Mouse (Mus musculus) heart, postnatal 0 days (tissue): ENCODE measurements around the gene Ring1. TPM values are rescaled to one million over a fixed set of nuclear protein-coding genes. Genes with fewer than 3 reads are reported as not detected.

Source experiments
- ATAC-seq: fragments of 200-750 bp; cut with Nextera tagmentation; 2 replicates; pipeline ENCODE4 v1.8.0; 2017; ENCODE audit warnings: low read depth, moderate number of reproducible peaks, moderate library complexity; ENCODE audit not compliant: insufficient read depth
- DNase-seq: peaks from one replicate; pipeline ENCODE4 v3.0.0-alpha.2; 2016; ENCODE audit warnings: low spot score
- H3K27ac ChIP-seq: fragments of 300-500 bp; sonication (generic); 2 replicates; pipeline ENCODE4 v1.5.1; 2014; ENCODE audit warnings: low read depth, mild to moderate bottlenecking
- H3K27me3 ChIP-seq: fragments of 300-500 bp; sonication (generic); 2 replicates; pipeline ENCODE4 v1.6.1; 2014; ENCODE audit warnings: low read length, mixed read lengths; ENCODE audit not compliant: control insufficient read depth, insufficient read depth
- H3K36me3 ChIP-seq: fragments of 300-500 bp; sonication (generic); replicated peaks from 2 replicates; pipeline ENCODE4 v1.6.1; 2014; ENCODE audit warnings: low read length, mixed read lengths; ENCODE audit not compliant: control insufficient read depth, insufficient read depth
- H3K4me1 ChIP-seq: fragments of 300-500 bp; sonication (generic); 2 replicates; pipeline ENCODE4 v1.6.1; 2014; ENCODE audit warnings: antibody characterized with exemption; ENCODE audit not compliant: control insufficient read depth, insufficient read depth
- H3K4me2 ChIP-seq: fragments of 300-500 bp; sonication (generic); 2 replicates; pipeline ENCODE4 v1.6.1; 2014; ENCODE audit warnings: low read depth, mild to moderate bottlenecking, low read length, moderate library complexity
- H3K4me3 ChIP-seq: fragments of 300-500 bp; sonication (generic); 2 replicates; pipeline ENCODE4 v1.5.1; 2014; ENCODE audit warnings: low read depth, low read length
- H3K9ac ChIP-seq: fragments of 300-500 bp; sonication (generic); replicated peaks from 2 replicates; pipeline ENCODE4 v1.6.1; 2014; ENCODE audit warnings: low read depth, low read length, mixed read lengths
- H3K9me3 ChIP-seq: fragments of 300-500 bp; sonication (generic); replicated peaks from 2 replicates; pipeline ENCODE4 v1.6.1; 2016; ENCODE audit warnings: low read length; ENCODE audit not compliant: control insufficient read depth
- CTCF ChIP-seq: IDR thresholded peaks from 2 replicates; pipeline ENCODE4 v1.5.1; 2016; ENCODE audit warnings: antibody characterized with exemption, control low read depth, low read depth
- EP300 ChIP-seq: IDR thresholded peaks from 2 replicates; pipeline ENCODE4 v1.6.1; 2016; ENCODE audit warnings: antibody characterized with exemption, low read depth
- WGBS: fragments of 180-500 bp; shearing (Covaris S2); extraction: QIAGEN DNeasy Blood & Tissue Kit; methylation state at CpG from one replicate; pipeline ENCODE4 v1.1.7; 2014; 5-methylcytosine and 5-hydroxymethylcytosine counted together
- polyA plus RNA-seq: library from polyadenylated mRNA; unstranded; fragments of >200 nt; fragmentation: Nextera tagmentation; extraction: Ambion mirVana; gene quantifications from 2 replicates; pipeline ENCODE4 v1.2.1, GENCODE M21; 2015
- total RNA-seq: library from RNA; depleted of rRNA; stranded (reverse); fragments of >200 nt; gene quantifications from 2 replicates; pipeline ENCODE4 v1.2.3, GENCODE M21; 2014; ENCODE audit warnings: low replicate concordance

Ring1 gene
- total and polyA plus RNA-seq, 2 experiments from 2014 or later: 10.3 to 22.5 TPM

- Histone ChIP-seq H3K9me3 (no peaks in the 10 kb centered on the region), H3K27ac (peak overlapping the region; percentile 81), H3K4me1 (peaks cover 17% of the 10 kb centered on the region), H3K4me2 (peak overlapping the region; percentile 58; the same call in 1 of the 2 replicates), H3K36me3 (no peaks in the 10 kb centered on the region), H3K27me3 (peaks cover 38% of the 10 kb centered on the region), H3K9ac (no peak overlapping the region), H3K4me3 (no peak overlapping the region)
- TF ChIP-seq EP300: no peak
- no peak for TF ChIP-seq CTCF
- DNase-seq: no peak
- ATAC-seq: no peak
- 72% methylated on average over 19 of the region's 19 CpGs for WGBS
Measured at GRCm38 (mm10) chr17:33980181-33981035, 44.1 kb downstream of the Ring1 start.

DNA sequence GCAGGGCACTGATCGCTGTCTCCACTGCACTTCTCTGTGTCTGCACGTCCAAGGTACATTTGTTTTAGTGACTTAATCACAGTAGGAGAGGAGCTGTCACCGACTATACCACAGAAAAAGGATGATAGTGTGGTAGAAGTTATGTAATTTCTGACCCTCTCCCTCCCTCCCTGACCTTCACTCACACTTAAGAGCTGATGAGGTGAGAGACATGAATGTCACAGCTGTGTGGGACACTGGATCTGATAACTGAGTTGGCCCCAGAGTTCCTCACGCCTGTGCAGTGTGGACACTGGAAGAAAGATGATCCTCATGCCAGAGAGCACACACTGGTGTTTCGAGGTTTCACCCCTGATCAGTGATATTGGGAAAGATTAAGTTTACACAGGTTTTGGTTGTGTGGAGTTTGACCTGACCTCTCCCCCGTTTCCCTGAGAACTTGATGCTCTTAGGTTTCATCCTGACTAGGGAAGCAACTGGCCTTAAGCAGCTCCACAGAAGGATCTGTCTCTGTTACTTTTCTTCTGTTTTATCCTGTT lies 44.9 kb downstream of the Ring1 start:
- Histone ChIP-seq H3K36me3 (no peaks in the 10 kb centered on the region), H3K4me2 (no peak overlapping the region), H3K27me3 (peaks cover 38% of the 10 kb centered on the region), H3K27ac (no peak overlapping the region), H3K4me1 (peaks cover 17% of the 10 kb centered on the region), H3K9me3 (no peaks in the 10 kb centered on the region), H3K9ac (no peak overlapping the region), H3K4me3 (no peak overlapping the region)
- WGBS: 65% methylated on average over 6 of the region's 6 CpGs
- DNase-seq (no peak), ATAC-seq (no peak)
- no peak for TF ChIP-seq CTCF
- TF ChIP-seq EP300: no peak

- H3K27ac ChIP-seq: no peak overlapping the region
- DNase-seq: peak; percentile 10
- TF ChIP-seq CTCF (no peak), EP300 (no peak)
- peak overlapping the region; percentile 47 for H3K4me3 ChIP-seq
- H3K9ac ChIP-seq: peak overlapping the region; percentile 24; the same call in 1 of the 2 replicates
- peak; percentile 62 for ATAC-seq
- WGBS: 2% methylated on average over 17 of the region's 17 CpGs
- peaks cover 17% of the 10 kb centered on the region for H3K4me1 ChIP-seq
- no peaks in the 10 kb centered on the region for H3K9me3 ChIP-seq
- H3K27me3 ChIP-seq: peaks cover 38% of the 10 kb centered on the region
- H3K4me2 ChIP-seq: peak overlapping the region; percentile 69
- no peaks in the 10 kb centered on the region for H3K36me3 ChIP-seq
Measured at GRCm38 (mm10) chr17:33978631-33979031, 45.8 kb downstream of the Ring1 start.

DNA sequence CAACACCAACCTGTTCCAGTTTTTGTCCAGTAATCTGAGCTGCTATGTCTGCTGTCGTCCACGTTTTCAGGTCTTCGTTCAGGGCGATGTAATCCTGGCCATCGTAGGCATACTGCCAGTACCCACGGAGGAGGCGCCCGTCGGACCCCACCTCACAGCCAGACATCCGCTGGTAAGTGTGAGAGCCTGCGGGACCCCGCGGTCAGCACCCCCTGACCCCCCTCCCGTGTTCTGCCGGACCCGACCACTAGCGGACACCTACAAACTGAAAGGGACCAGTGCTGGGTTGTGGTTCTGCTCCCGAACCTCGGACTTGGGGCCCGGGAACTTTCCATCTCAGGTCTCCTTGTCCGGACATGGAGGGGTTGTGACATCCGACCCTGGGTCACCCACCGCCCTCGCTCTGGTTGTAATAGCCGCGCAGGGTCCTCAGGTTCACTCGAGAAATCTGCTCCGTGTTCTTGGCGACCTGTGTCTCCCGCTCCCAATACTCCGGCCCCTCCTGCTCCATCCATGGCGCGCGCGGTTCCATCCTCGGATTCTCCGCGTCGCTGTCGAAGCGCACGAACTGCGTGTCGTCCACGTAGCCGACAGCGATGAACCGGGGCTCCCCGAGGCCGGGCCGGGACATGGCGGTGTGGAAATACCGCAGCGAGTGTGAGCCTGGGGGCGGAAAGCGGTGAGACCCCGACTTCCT lies 46.5 kb downstream of the Ring1 start:
- ATAC-seq (no peak), DNase-seq (no peak)
- Histone ChIP-seq H3K27me3 (peaks cover 38% of the 10 kb centered on the region), H3K4me2 (peak overlapping the region; percentile 69), H3K4me3 (peak overlapping the region; percentile 47), H3K9me3 (no peaks in the 10 kb centered on the region), H3K36me3 (no peaks in the 10 kb centered on the region), H3K9ac (peak overlapping the region; percentile 24; the same call in 1 of the 2 replicates), H3K27ac (no peak overlapping the region), H3K4me1 (peaks cover 17% of the 10 kb centered on the region)
- 1% methylated on average over 57 of the region's 57 CpGs for WGBS
- TF ChIP-seq CTCF: no peak
- TF ChIP-seq EP300: no peak

DNA sequence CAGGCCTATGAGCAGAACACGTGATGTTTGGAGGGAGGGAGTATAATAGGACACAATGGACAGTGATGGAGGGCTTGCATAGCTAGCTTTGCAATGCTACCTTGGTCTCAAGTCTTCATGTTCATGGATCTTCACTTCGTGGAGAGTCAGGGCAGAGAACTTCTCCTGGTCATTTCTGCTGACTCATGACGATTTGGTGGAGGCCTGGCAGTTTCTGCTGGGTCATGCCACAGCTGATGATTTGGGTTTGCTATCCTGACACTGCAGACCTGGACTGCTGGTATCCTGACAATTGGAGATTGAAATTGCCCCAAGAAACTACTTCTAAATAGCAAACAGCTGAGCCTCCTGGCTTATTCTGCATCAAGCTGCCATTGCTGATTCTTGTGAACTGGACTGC lies 50.9 kb downstream of the Ring1 start:
- peaks cover 7% of the 10 kb centered on the region; the same call in 1 of the 2 replicates for H3K4me1 ChIP-seq

More for the DNA sequence above, 50.9 kb downstream of the Ring1 start:
- DNase-seq (no peak), ATAC-seq (no peak)
- no peak overlapping the region for H3K9ac ChIP-seq
- H3K4me2 ChIP-seq: no peak overlapping the region
- WGBS: 36% methylated on average over 3 of the region's 3 CpGs
- TF ChIP-seq EP300 (no peak), CTCF (no peak)
- peaks cover 21% of the 10 kb centered on the region for H3K27me3 ChIP-seq
- H3K9me3 ChIP-seq: peaks cover 7% of the 10 kb centered on the region; the same call in 1 of the 2 replicates
- H3K4me3 ChIP-seq: no peak overlapping the region
- H3K27ac ChIP-seq: no peak overlapping the region
- H3K36me3 ChIP-seq: no peaks in the 10 kb centered on the region
